Mouse (Mus musculus): ENCODE results near the gene Trim65.

DNA sequence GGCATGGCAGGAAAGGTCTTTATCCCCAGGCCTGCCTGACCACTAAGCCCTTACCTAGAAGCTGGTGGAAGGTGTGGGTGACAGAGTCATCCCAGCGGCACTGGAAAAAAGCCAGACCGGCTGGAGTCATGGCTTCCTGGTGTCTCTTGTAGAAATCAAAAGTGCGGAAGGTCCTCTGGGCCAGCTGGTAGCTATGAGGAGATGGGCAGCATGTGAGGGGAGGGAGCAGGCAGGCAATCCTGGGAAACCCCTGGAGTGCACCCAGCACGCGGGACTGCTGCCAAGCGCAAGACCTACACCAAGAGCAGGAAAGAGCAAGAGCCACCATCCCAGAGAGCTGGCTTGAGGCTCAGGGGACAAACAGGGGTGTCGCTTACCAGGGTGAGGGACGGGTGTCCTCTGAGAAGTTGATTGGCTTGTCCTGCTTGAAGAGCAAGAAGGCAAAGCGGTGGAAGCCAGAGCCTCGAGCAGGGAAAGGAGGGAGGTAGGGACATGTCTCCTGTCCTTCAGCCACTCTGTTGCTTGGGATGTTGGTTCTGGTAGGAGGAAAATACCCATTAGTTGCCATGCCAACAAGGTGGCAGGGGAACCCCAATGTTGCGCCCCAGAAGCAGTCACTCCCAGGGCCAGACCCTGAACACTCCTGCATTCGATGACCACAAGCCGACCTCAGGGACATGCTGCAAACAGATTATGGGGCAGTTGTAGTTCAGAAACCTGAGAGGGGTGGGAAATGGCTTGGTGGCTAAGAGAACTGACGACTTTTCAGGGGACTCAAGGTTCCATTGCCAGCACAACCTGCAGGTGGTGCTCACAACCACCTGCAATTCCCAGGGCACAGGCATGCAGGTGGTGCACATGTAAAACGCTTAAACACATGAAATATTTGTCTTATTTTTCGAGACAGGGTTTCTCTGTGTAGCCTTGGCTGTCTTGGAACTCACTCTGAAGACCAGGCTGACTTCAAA lies 1.7 kb upstream of the Trim65 start:
- TF ChIP-seq ZNF384 (IDR thresholded peaks at IDR 0.05; ENCODE audit: low read depth, low read length) (no peak), CHD2 (IDR thresholded peaks at IDR 0.05; ENCODE audit: low read depth, low read length) (no peak), ZC3H11A (IDR thresholded peaks at IDR 0.05; ENCODE audit: borderline replicate concordance, low read depth, low read length) (no peak)

All from ES-E14 (cell line).